Mouse (Mus musculus): ENCODE data around the gene Ctla4.

Ctla4 gene

DNA sequence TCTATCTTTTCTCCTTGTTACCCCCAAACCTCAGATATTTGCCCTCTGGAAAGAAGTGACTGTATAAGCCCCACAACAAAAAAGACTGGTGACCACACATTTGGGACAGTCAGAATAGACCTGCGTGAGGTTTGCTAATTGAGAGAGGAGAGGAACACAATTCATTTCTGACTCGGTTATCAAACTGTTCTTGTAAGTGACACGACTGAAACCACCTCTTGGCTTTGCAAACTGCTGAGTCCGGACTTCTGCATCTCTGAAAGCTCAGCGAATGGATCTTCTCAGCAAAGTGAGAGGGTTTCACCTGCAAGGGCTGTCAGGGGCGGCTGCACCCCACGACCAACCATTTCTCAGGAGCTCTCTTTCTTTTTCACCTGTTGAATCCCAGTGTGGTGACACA, 43.6 kb downstream of the Ctla4 start:
- DNase-seq, result no peak

DNA sequence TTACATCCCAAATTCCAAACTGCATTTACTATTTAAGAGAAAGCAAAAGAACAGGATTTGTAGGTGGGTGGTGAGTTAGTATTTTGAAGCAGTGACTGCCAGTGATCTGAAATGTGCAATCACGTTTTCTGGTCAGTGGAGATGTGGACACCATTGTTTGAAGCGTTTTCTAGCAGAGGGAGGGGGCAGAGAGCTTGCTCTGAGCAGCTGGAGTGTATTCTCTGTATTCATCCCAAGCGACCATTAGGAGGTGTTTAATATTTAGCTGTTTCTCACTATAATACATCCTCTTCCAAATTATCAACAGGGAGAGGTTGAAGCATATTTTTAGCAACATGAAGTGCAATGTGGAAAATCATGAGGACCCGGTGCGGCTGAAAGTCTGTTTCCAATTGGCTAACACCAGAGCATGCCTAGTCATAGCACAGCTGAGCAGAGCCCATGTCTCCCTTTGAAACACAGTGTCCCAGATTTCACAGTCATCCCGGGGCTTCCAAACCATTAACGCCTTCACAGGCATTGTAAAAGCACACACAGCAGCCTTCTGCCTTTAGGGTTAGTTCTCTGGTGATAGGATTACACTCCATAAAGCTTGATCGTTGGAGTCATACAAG, 49.3 kb downstream of the Ctla4 start:
- DNase-seq, result no peak

- DNase-seq, result no peak
Measured at GRCm38 (mm10) chr1:60936963-60937711, 50.3 kb downstream of the Ctla4 start.

DNA sequence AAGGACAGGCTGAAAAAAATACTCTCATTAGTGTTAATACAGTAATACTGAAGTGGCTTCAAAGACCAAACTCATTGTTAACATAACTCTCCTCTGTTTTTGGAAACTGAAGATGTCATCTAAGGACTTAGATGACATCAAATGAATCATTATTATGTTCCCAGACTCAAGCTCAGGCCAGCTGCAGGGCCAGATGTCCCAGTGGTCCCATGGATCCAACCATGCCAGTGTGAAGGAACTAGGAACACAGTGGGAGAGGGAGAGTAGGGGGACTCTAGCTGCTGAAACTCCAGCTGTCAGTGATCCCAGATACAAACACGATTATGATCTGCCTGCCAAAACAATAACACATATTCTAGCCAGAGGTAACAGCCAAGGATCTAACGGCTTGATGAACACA, 51.5 kb downstream of the Ctla4 start:
- DNase-seq, result no peak

- no peak for DNase-seq
Measured at GRCm38 (mm10) chr1:60938974-60939373, 52.2 kb downstream of the Ctla4 start.

- no peak for DNase-seq
Measured at GRCm38 (mm10) chr1:60940023-60940422, 53.2 kb downstream of the Ctla4 start.

DNA sequence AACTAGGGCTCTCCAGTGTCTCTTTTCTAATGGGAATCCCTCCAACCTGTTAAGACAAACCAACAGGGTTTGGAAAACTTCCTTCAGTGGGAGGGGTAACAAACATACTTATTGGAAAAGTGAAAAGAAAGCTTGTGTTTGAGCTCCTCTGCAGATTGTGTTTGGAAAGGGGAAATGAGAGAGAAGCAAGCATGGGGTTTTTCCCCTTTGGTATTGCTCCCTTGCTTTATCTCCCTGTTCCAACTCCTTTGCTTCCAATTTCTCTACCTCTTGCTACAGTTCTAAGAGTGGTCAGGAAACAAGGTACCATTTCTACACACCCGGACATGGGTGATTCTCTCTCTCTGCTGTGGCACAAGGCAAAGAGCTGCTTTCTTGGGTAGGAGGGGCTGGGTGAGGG, 53.8 kb downstream of the Ctla4 start:
- no peak for DNase-seq

- DNase-seq, result no peak
Measured at GRCm38 (mm10) chr1:60941056-60942048, 54.6 kb downstream of the Ctla4 start.

DNA sequence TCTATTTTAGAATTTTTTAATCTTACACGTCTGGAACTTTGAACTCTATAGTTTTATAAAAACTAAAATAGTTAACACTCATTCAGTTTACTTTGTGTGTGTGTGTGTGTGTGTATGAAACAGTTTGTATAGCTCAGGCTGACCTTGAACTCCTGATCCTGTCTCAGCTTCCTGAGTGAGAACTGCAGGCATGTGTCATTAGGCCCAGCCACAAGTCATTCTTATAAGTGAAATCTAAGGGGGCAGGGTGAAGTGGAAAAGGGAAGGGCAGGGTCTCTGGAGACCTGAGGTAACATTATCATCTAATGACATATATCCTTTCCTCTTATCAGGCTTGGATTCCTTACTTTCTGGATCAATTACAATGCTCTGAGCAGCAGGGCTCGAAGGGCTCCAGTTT, 56.1 kb downstream of the Ctla4 start:
- DNase-seq, result no peak

DNA sequence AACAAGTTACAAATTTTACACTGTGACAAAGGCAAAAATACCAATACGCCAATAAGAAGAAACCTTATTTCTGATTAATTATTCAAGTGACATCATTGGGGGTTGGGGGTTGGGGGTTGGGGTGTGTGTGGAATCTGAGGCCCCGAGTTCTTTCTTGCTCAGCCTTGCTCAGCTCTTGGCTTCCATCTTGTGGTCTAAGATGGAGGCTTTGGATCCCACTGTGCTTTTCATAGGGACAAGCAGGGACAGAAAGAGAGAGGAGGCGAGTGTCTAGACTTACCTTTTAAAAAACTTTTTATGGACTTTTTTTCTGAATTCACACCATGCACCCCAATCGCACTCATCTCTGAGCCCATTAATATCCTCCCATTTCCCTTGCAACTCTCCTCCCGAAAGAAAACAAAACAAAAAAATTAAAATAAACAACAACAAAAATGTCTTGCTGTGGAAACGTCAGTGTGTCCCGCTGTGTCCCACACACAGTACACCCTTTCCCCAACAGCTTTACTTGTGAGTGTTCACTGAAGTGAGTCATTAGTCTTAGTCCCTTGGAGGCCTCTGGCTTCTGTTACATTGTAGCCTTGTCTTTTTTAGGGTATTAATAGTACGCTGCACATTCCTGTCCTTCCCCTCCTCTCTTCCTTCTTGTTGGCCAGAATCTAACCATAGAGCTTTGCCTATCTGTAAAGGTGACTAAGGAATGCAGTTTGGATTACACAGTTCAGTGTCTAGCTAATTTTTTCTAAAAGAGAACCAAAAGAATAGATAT, 59.0 kb downstream of the Ctla4 start:
- DNase-seq, result no peak

GRCm38 (mm10) chr1:60948112-60948511, 61.3 kb downstream of the Ctla4 start:
- DNase-seq, result no peak

GRCm38 (mm10) chr1:60952958-60953357, 66.2 kb downstream of the Ctla4 start:
- DNase-seq, result no peak

- no peak for DNase-seq
Measured at GRCm38 (mm10) chr1:60953686-60954085, 66.9 kb downstream of the Ctla4 start.

DNA sequence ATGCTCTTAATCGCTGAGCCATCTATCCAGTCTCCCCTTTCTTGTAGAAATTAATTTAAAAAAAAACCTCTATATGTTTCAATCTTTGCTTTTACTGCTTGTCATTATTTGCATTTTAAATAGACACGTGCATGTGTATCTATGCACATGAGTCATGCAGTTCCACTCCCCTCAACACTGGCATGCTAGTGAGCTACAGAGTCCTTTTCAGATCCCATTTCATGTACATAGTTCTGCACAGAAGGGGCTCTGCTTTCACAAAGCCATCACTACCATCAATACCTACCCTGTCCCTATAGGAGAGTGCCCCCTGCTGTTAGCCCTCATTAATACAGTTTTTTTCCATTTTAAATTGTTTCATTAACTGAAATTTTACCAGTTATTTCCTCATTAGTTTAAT, 68.0 kb downstream of the Ctla4 start:
- no peak for DNase-seq

DNA sequence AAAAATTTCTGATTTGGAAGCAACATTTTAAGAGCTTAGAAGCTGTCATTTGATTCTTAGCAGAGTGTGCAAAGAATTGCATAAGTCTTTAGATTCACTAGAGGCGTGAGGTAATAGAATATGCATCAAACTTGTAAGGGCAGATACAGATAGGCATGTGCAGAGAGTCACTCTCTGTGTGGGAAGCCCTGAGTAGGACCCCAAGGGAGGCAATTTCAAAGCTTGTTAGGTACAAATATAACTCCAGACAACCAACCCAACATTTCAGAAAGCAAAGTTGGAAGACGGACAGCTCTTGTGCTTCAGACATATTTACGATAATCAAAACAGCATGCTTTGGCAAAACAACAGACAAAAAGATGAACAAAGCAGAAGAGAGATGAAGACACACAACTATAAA, 68.4 kb downstream of the Ctla4 start:
- no peak for DNase-seq

DNA sequence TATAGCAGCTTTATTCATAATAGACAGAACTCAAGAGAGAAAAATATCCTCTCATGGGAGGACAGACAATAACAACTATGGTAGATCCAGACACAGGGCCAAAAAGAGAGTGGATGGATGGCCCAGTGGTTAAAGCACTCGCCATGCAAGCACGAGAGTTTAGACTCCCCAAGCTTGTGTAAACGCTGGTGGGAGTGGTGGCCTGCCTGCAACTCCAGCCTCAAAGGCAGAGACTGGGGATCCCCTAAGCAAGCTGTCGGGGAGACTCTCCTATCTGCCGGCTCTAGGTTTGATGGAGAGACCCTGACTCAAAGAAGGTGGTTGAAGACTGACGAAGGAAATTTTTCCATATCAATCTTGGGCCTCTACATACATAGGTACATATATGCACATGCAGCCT, 69.4 kb downstream of the Ctla4 start:
- DNase-seq, result no peak

- no peak for DNase-seq
Measured at GRCm38 (mm10) chr1:60958287-60958686, 71.5 kb downstream of the Ctla4 start.

DNA sequence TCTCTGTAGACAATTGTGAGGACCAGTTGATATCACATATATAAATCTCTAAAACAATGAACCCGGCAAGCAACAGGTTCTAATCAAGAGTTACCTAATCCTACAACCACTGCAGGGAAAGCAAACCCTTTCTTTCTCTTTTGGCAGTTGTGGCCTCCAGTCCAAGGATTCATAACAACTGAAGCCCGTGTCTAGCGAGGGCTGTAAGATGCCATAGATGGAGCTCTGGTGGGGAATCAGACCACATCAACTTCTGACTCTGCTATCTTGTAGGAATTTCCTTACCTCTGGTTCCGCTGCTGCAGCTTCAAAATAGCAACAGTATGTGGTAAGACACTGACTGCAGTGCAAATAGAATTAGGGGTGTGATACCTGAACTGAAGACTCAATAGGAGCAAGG, 72.4 kb downstream of the Ctla4 start:
- no peak for DNase-seq

DNA sequence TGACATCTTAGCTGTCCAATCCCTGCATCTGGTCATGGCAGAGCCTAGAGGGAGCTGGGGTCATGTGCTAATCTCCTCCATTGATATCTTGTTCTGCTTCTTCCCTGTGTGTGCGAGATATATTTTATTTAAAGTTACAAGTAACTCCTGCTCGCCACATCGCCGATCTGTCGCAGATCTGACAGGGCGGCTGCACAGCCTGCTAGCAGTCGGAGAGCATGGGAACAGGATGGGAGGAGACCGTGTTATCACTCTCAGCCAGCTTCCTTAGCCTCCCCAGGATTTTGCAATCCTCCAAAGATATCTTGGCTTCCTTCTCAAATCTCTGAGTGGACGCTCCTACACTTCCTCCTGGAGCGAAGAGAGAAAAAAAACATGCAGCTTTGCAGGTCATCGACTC, 73.7 kb downstream of the Ctla4 start:
- peak; percentile 18 for DNase-seq

- peak; percentile 6 for DNase-seq
Measured at GRCm38 (mm10) chr1:60961080-60961479, 74.3 kb downstream of the Ctla4 start.

DNA sequence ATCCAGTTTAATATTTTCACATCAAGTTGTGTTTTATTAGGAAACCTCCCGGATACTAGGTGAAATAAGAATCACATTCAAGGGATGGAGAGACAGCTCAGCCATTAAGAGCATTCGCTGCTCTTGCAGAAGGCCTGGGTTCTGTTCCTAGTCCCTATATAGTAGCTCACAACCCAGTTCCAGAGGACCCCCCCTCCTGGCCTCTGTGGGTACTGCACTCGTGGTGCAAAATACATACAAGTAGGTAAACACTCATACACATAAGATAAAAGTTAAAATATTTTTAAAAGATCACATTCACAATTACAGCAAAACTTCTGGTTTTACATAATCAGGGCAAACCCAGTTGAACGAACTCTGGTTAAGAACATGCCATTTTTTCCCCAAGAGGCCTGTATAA, 75.3 kb downstream of the Ctla4 start:
- no peak for DNase-seq
